Mouse (Mus musculus): ENCODE measurements around the gene Slc16a8. TPM values are rescaled to one million over a fixed set of nuclear protein-coding genes. Genes with fewer than 3 reads are reported as not detected.
"Not testable (repeated sequence)": the region's sequence is repeated elsewhere in the genome, so short reads cannot be mapped to it uniquely, and the experiment has no call there.

The Slc16a8 gene
- total RNA-seq, 1 experiment = 0.58 TPM

GRCm38 (mm10) chr15:79225780-79226179, 28.8 kb downstream of the Slc16a8 start:
- in situ Hi-C loops (cut with MboI; ENCODE audit: low sequenced_read_pairs in 2 of 2, unreplicated experiment in 2 of 2); H3K9me3 ChIP-seq (ENCODE audit: control insufficient read depth, insufficient read depth, low read depth, low read length); H3K9ac ChIP-seq (ENCODE audit: insufficient read depth, low read depth, low read length, poor library complexity, severe bottlenecking); DNase-seq (ENCODE audit: low read depth, low spot score); H3K36me3 ChIP-seq (ENCODE audit: control insufficient read depth, insufficient read depth, low read length, poor library complexity, severe bottlenecking); H3K27ac ChIP-seq (ENCODE audit: insufficient read depth, low read depth, low read length, poor library complexity, severe bottlenecking); H3K4me3 ChIP-seq (ENCODE audit: insufficient read depth in 1 of 2, low read depth in 1 of 2, low read length in 2 of 2, poor library complexity in 1 of 2, severe bottlenecking in 1 of 2): not testable (repeated sequence)
- TF ChIP-seq ZNF384 (IDR thresholded peaks at IDR 0.05; ENCODE audit: low read depth, low read length) = peak; percentile 73; the same call in 1 of the 2 replicates
- peaks cover 1 to 21% of the 10 kb centered on the region in 2 experiments; a peak in 2 of 4 replicates for H3K4me1 ChIP-seq (ENCODE audit: control insufficient read depth in 2 of 2, insufficient read depth in 2 of 2, low read length in 2 of 2, poor library complexity in 1 of 2)

DNA sequence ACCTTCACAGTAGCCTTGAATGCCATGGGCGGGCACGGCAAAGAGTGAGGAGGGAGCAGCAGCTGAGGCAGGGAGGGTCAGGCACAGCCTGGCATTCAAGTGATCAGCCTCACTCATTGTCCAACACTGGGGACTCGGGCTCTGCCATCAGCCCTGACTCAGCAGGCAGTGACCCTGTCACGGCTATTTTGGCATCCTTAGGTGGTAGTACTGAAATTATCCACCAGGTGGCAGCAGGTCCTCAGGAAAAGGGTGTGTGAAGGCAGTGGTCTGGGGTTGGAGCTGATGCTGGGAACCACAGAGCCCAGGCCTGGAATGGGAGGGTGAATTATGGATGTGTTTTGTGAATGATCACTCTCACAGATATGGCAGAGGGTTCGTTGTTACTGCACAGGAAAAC, 29.9 kb downstream of the Slc16a8 start:
- peaks cover 1 to 19% of the 10 kb centered on the region in 2 experiments; a peak in 2 of 4 replicates for H3K4me1 ChIP-seq (ENCODE audit: control insufficient read depth in 2 of 2, insufficient read depth in 2 of 2, low read length in 2 of 2, poor library complexity in 1 of 2)
- no peak overlapping the region for H3K4me3 ChIP-seq (ENCODE audit: insufficient read depth in 1 of 2, low read depth in 1 of 2, low read length in 2 of 2, poor library complexity in 1 of 2, severe bottlenecking in 1 of 2)
- H3K9ac ChIP-seq (ENCODE audit: insufficient read depth, low read depth, low read length, poor library complexity, severe bottlenecking) = no peak overlapping the region
- DNase-seq (ENCODE audit: low read depth, low spot score) = peak; percentile 90
- H3K9me3 ChIP-seq (ENCODE audit: control insufficient read depth, insufficient read depth, low read depth, low read length) = no peaks in the 10 kb centered on the region
- H3K27ac ChIP-seq (ENCODE audit: insufficient read depth, low read depth, low read length, poor library complexity, severe bottlenecking) = no peak overlapping the region
- TF ChIP-seq ZC3H11A (IDR thresholded peaks at IDR 0.05; ENCODE audit: borderline replicate concordance, low read depth, low read length) (peak; percentile 91; the same call in 1 of the 2 replicates), CHD2 (IDR thresholded peaks at IDR 0.05; ENCODE audit: low read depth, low read length) (no peak), ZNF384 (IDR thresholded peaks at IDR 0.05; ENCODE audit: low read depth, low read length) (0 out of 2 replicates have a peak, but pooled peaks have one; percentile 12), MAFK (IDR thresholded peaks at IDR 0.05; ENCODE audit: insufficient read depth, low read depth, low read length) (peak; percentile 82), HCFC1 (IDR thresholded peaks at IDR 0.05; ENCODE audit: borderline replicate concordance, insufficient read depth, low read length) (no peak)
- in situ Hi-C loops (cut with MboI; ENCODE audit: low sequenced_read_pairs in 2 of 2, unreplicated experiment in 2 of 2) = no loop called here
- H3K36me3 ChIP-seq (ENCODE audit: control insufficient read depth, insufficient read depth, low read length, poor library complexity, severe bottlenecking) = no peaks in the 10 kb centered on the region

DNA sequence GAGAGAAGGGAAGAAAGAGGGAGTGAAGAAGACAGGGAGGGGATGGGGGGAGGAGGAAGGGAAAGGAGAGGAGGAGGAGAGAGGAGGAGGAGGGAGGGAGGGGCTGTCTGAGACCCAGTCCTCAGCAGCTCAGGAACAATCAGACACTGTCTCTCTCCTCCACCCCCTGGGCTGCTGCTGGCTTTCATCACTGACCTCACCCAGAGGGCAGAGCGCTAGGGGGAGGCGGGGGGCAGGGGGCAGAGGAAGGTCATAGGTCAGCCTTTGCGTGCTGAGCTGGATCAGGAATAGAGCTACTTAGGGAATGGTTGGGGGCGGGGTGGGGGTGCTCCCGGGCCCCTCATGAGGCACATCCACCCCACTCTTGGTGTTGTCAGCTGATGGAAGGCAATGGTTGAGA, 30.9 kb downstream of the Slc16a8 start:
- H3K36me3 ChIP-seq (ENCODE audit: control insufficient read depth, insufficient read depth, low read length, poor library complexity, severe bottlenecking) = no peaks in the 10 kb centered on the region
- H3K4me3 ChIP-seq (ENCODE audit: insufficient read depth in 1 of 2, low read depth in 1 of 2, low read length in 2 of 2, poor library complexity in 1 of 2, severe bottlenecking in 1 of 2) = no peak overlapping the region
- in situ Hi-C loops (cut with MboI; ENCODE audit: low sequenced_read_pairs in 2 of 2, unreplicated experiment in 2 of 2) = no loop called here
- no peak overlapping the region for H3K9ac ChIP-seq (ENCODE audit: insufficient read depth, low read depth, low read length, poor library complexity, severe bottlenecking)
- no peak for DNase-seq (ENCODE audit: low read depth, low spot score)
- no peak overlapping the region for H3K27ac ChIP-seq (ENCODE audit: insufficient read depth, low read depth, low read length, poor library complexity, severe bottlenecking)
- H3K9me3 ChIP-seq (ENCODE audit: control insufficient read depth, insufficient read depth, low read depth, low read length) = no peaks in the 10 kb centered on the region
- peaks cover 1 to 19% of the 10 kb centered on the region in 2 experiments; a peak in 2 of 4 replicates for H3K4me1 ChIP-seq (ENCODE audit: control insufficient read depth in 2 of 2, insufficient read depth in 2 of 2, low read length in 2 of 2, poor library complexity in 1 of 2)
- TF ChIP-seq HCFC1 (IDR thresholded peaks at IDR 0.05; ENCODE audit: borderline replicate concordance, insufficient read depth, low read length) (no peak), CHD2 (IDR thresholded peaks at IDR 0.05; ENCODE audit: low read depth, low read length) (no peak), ZC3H11A (IDR thresholded peaks at IDR 0.05; ENCODE audit: borderline replicate concordance, low read depth, low read length) (no peak), ZNF384 (IDR thresholded peaks at IDR 0.05; ENCODE audit: low read depth, low read length) (no peak), MAFK (IDR thresholded peaks at IDR 0.05; ENCODE audit: insufficient read depth, low read depth, low read length) (no peak)

DNA sequence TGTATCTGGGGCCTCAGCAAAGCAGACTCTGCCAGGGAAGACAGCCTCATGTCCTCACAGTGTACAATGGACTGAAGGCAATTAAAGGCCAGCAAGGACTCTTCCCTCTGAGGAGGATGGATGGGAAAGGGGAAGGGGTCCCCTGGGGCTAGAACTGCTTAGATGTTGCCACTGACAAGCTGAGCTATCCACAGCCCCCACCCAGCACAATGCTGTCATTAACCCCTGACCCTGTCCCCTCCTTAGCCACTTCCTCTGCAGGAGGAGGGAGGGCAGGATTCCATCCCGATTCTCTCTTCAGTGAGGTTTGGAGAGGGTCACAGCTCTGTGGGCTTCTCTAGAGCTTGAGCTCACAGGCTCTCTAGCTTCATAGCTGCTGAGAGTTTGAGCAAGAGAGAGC, 35.0 kb downstream of the Slc16a8 start:
- Histone ChIP-seq H3K9ac (ENCODE audit: insufficient read depth, low read depth, low read length, poor library complexity, severe bottlenecking) (no peak overlapping the region), H3K27ac (ENCODE audit: insufficient read depth, low read depth, low read length, poor library complexity, severe bottlenecking) (no peak overlapping the region), H3K4me3 (ENCODE audit: insufficient read depth in 1 of 2, low read depth in 1 of 2, low read length in 2 of 2, poor library complexity in 1 of 2, severe bottlenecking in 1 of 2) (no peak overlapping the region), H3K9me3 (ENCODE audit: control insufficient read depth, insufficient read depth, low read depth, low read length) (no peaks in the 10 kb centered on the region), H3K36me3 (ENCODE audit: control insufficient read depth, insufficient read depth, low read length, poor library complexity, severe bottlenecking) (no peaks in the 10 kb centered on the region; the same call in 1 of the 2 replicates), H3K4me1 (ENCODE audit: control insufficient read depth in 2 of 2, insufficient read depth in 2 of 2, low read length in 2 of 2, poor library complexity in 1 of 2) (peaks cover 0 to 14% of the 10 kb centered on the region in 2 experiments; a peak in 1 of 4 replicates)
- in situ Hi-C loops (cut with MboI; ENCODE audit: low sequenced_read_pairs in 2 of 2, unreplicated experiment in 2 of 2) = no loop called here
- TF ChIP-seq ZNF384 (IDR thresholded peaks at IDR 0.05; ENCODE audit: low read depth, low read length) (no peak), ZC3H11A (IDR thresholded peaks at IDR 0.05; ENCODE audit: borderline replicate concordance, low read depth, low read length) (no peak), MAFK (IDR thresholded peaks at IDR 0.05; ENCODE audit: insufficient read depth, low read depth, low read length) (no peak), CHD2 (IDR thresholded peaks at IDR 0.05; ENCODE audit: low read depth, low read length) (no peak), HCFC1 (IDR thresholded peaks at IDR 0.05; ENCODE audit: borderline replicate concordance, insufficient read depth, low read length) (no peak)
- no peak for DNase-seq (ENCODE audit: low read depth, low spot score)

- Histone ChIP-seq H3K4me1 (ENCODE audit: control insufficient read depth in 2 of 2, insufficient read depth in 2 of 2, low read length in 2 of 2, poor library complexity in 1 of 2) (peaks cover 0 to 6% of the 10 kb centered on the region in 2 experiments; a peak in 2 of 4 replicates), H3K4me3 (ENCODE audit: insufficient read depth in 1 of 2, low read depth in 1 of 2, low read length in 2 of 2, poor library complexity in 1 of 2, severe bottlenecking in 1 of 2) (no peak overlapping the region), H3K9me3 (ENCODE audit: control insufficient read depth, insufficient read depth, low read depth, low read length) (no peaks in the 10 kb centered on the region), H3K27ac (ENCODE audit: insufficient read depth, low read depth, low read length, poor library complexity, severe bottlenecking) (no peak overlapping the region), H3K36me3 (ENCODE audit: control insufficient read depth, insufficient read depth, low read length, poor library complexity, severe bottlenecking) (no peaks in the 10 kb centered on the region; the same call in 1 of the 2 replicates), H3K9ac (ENCODE audit: insufficient read depth, low read depth, low read length, poor library complexity, severe bottlenecking) (no peak overlapping the region)
- DNase-seq (ENCODE audit: low read depth, low spot score) = no peak
- TF ChIP-seq ZC3H11A (IDR thresholded peaks at IDR 0.05; ENCODE audit: borderline replicate concordance, low read depth, low read length) = no peak
- no peak for TF ChIP-seq CHD2 (IDR thresholded peaks at IDR 0.05; ENCODE audit: low read depth, low read length)
- no peak for TF ChIP-seq ZNF384 (IDR thresholded peaks at IDR 0.05; ENCODE audit: low read depth, low read length)
- no peak for TF ChIP-seq HCFC1 (IDR thresholded peaks at IDR 0.05; ENCODE audit: borderline replicate concordance, insufficient read depth, low read length)
- no peak for TF ChIP-seq MAFK (IDR thresholded peaks at IDR 0.05; ENCODE audit: insufficient read depth, low read depth, low read length)
- in situ Hi-C loops (cut with MboI; ENCODE audit: low sequenced_read_pairs in 2 of 2, unreplicated experiment in 2 of 2) = no loop called here
These were observed 38.4 kb downstream of the Slc16a8 start for GRCm38 (mm10) chr15:79216191-79216590.
